Mouse (Mus musculus) urinary bladder, postnatal 14 days (tissue): Measurements from ENCODE around the gene Rad54l2.

Experiments
- DNase-seq: peaks from one replicate; pipeline ENCODE4 v3.0.0; 2021; ENCODE audit warnings: low spot score

Gene Rad54l2

DNA sequence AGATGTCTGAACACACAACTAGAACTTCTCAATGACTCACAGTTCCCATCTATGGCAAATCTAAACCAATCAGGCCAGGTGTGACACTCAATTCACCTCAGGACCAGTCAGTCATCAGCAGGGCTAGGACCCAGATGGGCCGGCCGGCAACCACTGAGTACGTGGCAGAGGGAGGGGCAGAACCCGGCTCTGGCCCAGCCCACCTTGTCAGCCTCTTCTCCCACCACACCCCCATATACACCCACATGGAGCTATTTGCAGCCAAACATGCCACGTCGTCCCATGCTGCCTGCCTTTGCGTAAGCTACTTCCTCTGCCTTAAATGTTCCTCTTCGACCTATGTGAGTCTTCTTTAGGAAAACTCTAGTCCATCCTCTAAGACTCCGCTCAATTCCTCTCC lies 113.0 kb downstream of the Rad54l2 start:
- peak; percentile 21 for DNase-seq

- peak; percentile 81 for DNase-seq
Observed at GRCm38 (mm10) chr9:106675480-106675879, 113.5 kb downstream of the Rad54l2 start.

- no peak for DNase-seq
Observed at GRCm38 (mm10) chr9:106673860-106674259, 115.1 kb downstream of the Rad54l2 start.

- no peak for DNase-seq
Observed at GRCm38 (mm10) chr9:106664856-106665255, 124.1 kb downstream of the Rad54l2 start.

DNA sequence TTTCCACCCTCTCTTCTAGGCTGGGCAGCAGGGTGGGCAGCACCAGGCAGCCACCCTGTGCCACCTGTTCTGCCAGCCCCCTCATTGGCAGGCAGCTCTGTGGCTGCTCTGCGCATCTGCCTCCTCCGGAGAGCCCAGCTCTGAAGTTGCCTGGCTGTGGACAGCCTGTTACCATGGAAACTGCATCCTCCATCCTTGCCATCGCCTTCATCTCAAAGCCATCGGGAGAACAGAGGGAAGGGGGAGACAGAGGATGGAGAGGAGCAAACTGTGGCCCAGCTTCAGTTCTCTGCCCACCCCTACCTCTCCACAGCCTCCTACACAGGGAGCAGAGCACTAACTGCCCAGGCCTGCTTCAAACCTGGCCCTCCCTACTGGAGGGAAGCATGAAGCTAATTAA lies 124.6 kb downstream of the Rad54l2 start:
- DNase-seq = no peak

DNA sequence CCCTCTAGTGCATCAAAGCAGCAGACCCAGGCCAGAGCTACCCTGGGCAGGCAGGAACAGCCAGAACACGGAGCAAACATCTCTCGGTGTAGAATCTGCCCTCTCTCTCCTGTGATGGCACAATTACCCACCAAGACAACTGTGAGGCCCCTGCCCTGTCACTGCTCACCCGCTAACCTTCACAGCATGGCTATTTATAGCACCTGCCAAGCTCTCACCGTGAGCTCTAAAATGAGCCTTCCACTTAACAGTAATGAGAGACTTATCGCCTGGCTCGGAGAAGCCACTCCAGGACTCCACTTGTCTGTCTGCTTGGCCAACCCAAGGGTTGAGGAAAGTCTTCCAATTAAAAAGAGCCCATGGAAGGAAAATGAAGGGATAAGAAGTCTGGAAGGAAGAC lies 125.8 kb downstream of the Rad54l2 start:
- no peak for DNase-seq

DNA sequence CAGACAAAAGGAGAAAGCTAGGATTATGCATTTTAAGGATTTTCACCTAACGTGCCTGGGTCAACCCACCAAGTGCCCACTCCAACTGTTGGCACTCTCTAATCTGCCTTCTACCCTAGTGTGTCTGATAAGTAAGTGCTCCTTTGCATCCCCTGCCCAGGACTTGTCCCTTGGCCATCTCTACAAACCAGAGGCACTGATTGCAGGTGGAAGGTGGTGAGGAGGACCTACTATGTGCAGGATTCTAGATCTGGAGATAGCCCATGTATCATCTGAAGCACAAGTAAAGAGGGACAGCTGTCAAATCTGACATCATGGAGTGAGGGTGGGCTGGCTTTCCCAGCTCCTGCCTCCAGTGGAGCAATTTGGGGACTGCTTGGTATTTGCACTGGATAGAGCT lies 129.1 kb downstream of the Rad54l2 start:
- no peak for DNase-seq

GRCm38 (mm10) chr9:106659441-106659840 lies 129.6 kb downstream of the Rad54l2 start:
- DNase-seq = no peak

- DNase-seq = no peak
Observed at GRCm38 (mm10) chr9:106657592-106657991, 131.4 kb downstream of the Rad54l2 start.

- no peak for DNase-seq
Observed at GRCm38 (mm10) chr9:106656820-106657219, 132.2 kb downstream of the Rad54l2 start.

GRCm38 (mm10) chr9:106655884-106656720 lies 132.9 kb downstream of the Rad54l2 start, which contains the start of gene Grm2:
Gene Grm2, minus strand, starts transcription at chr9:106656082.
- DNase-seq = peak; percentile 73

DNA sequence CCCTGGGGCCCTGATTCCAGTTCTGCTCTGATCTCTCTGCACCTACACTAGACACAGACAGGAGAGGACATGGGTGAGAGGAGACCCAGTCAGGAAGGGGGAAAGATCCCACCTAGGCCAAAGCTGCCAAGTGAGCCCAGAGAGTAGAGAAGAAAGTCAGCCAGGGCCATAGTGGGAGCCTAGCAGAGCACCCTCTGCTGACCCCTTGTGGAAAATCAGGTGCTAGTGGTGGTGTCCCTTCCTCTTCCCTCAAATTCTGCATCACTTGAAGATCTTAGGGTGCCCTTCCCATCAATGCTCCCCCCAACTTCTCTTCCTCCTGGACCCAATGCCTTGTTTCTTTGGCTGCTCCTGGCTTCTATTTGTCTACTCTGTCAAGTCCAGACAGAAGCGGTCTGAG lies 136.3 kb downstream of the Rad54l2 start:
- no peak for DNase-seq

- DNase-seq = no peak
Observed at GRCm38 (mm10) chr9:106647226-106647625, 141.8 kb downstream of the Rad54l2 start.

DNA sequence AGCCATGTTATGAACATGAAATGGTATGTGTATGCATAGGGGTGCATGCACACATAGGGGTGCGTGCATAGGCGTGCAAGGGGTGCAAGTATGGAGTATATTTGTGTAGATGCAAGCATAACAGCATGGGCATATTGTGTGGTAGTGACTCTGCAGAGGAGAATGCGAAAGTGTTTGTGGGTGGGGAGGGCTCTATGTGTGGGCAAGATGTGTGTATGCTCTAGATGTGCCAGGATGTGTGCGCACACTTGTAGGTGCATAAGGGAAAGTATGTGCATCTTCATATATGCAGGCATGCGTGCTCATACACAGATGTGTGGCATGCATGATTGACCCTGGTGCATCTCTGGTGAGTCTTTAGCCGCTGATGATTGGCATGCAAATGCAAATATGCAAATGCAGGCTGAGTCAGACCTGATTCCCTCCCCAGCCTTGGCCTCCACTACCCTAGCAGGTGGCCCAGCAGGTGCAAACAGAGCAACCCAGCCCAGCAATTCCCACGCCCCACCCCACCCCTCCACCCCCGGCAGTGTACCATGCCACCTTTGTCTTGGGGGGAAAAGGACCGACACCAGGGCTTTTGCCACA lies 143.2 kb downstream of the Rad54l2 start:
- DNase-seq = no peak

DNA sequence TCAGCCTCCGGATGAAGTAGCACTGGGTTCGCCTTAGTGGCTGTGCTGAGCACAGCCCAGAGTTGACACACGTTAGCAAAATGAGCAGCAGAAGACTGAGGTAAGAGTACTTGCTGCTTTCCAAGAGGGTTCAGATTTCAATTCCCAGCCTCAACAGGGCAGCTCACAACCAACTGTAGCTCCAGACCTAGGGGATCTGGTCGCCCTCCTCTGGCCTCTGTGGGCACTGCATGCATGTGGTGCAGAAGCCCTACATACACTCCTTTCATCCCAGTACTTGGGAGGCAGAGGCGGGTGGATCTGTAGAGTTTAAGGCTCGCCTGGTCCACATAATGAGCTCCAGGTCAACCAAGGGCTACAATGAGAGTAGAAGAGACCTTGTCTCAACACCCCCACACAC lies 145.2 kb downstream of the Rad54l2 start:
- no peak for DNase-seq

GRCm38 (mm10) chr9:106643128-106643527 lies 145.9 kb downstream of the Rad54l2 start:
- peak; percentile 73 for DNase-seq

DNA sequence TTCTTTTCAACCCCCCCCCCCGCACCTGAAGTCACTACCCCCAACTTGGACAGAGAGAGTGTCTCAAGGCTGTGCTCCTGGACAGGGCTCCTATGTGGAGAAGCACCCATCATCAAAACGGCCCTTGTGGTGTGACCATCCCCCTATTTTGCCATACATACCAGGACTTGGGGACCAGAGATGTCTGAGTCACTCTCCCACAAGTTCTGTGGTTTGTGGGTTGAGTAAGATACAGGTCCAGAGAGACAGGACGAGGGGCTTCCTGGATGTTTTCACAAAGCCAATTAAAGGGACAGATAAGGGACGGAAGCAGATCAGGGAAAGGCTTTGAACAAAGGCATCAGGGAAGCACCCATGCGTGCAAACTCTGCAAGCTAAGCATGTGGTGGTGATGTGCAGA lies 147.6 kb downstream of the Rad54l2 start:
- DNase-seq = no peak

GRCm38 (mm10) chr9:106638154-106638553 lies 150.8 kb downstream of the Rad54l2 start:
- no peak for DNase-seq
